Mouse (Mus musculus): ENCODE data around the gene Ptprd. TPM values are rescaled to one million over a fixed set of nuclear protein-coding genes. Genes with fewer than 3 reads are reported as not detected.

Ptprd gene
- total and polyA plus RNA-seq, 3 experiments: 0.30 to 0.66 TPM; not detected in 1

- H3K4me1 ChIP-seq (ENCODE audit: insufficient read depth, low read depth, low read length): no peaks in the 10 kb centered on the region
- no peak for TF ChIP-seq GATA1 (IDR thresholded peaks at IDR 0.05; ENCODE audit: borderline replicate concordance, low read length)
- TF ChIP-seq GATA2 (IDR thresholded peaks at IDR 0.05; ENCODE audit: borderline replicate concordance, low read depth, low read length): no peak
- no peak for TF ChIP-seq POLR2AphosphoS5 (IDR thresholded peaks at IDR 0.05; ENCODE audit: insufficient replicate concordance, low read depth, low read length)
- TF ChIP-seq TAL1 (conservative IDR thresholded peaks at IDR 0.05; ENCODE audit: low read depth, low read length): no peak
- TF ChIP-seq CTCF (IDR thresholded peaks at IDR 0.05; ENCODE audit: low read depth, low read length): no peak
- H3K4me3 ChIP-seq (ENCODE audit: low read depth, low read length): no peak overlapping the region
- H3K27me3 ChIP-seq (ENCODE audit: insufficient read depth, low read length): no peaks in the 10 kb centered on the region
- no peak for ATAC-seq (ENCODE audit: extremely low read depth, insufficient number of reproducible peaks, low FRiP score, poor library complexity, severe bottlenecking)
- H3K9me3 ChIP-seq (replicated peaks): 0 out of 2 replicates have a peak, but pooled peaks cover 3% of the 10 kb centered on the region
- DNase-seq (ENCODE audit: low spot score): no peak
- no peaks in the 10 kb centered on the region for H3K36me3 ChIP-seq (replicated peaks)
Observed at GRCm38 (mm10) chr4:77454049-77454448, 757.7 kb downstream of the Ptprd start.

GRCm38 (mm10) chr4:77399146-77399545 lies 812.6 kb downstream of the Ptprd start:
- TF ChIP-seq GATA2 (IDR thresholded peaks at IDR 0.05; ENCODE audit: borderline replicate concordance, low read depth, low read length) (no peak), CTCF (IDR thresholded peaks at IDR 0.05; ENCODE audit: low read depth, low read length) (no peak), POLR2AphosphoS5 (IDR thresholded peaks at IDR 0.05; ENCODE audit: insufficient replicate concordance, low read depth, low read length) (no peak), GATA1 (IDR thresholded peaks at IDR 0.05; ENCODE audit: borderline replicate concordance, low read length) (no peak), TAL1 (conservative IDR thresholded peaks at IDR 0.05; ENCODE audit: low read depth, low read length) (no peak)
- Histone ChIP-seq H3K9me3 (replicated peaks) (no peaks in the 10 kb centered on the region), H3K4me1 (ENCODE audit: insufficient read depth, low read depth, low read length) (no peaks in the 10 kb centered on the region), H3K4me3 (ENCODE audit: low read depth, low read length) (no peak overlapping the region), H3K36me3 (replicated peaks) (no peaks in the 10 kb centered on the region), H3K27me3 (ENCODE audit: insufficient read depth, low read length) (no peaks in the 10 kb centered on the region)
- no peak for ATAC-seq (ENCODE audit: extremely low read depth, insufficient number of reproducible peaks, low FRiP score, poor library complexity, severe bottlenecking)
- no peak for DNase-seq (ENCODE audit: low spot score)

GRCm38 (mm10) chr4:77361728-77362127 lies 850.0 kb downstream of the Ptprd start:
- Histone ChIP-seq H3K9me3 (replicated peaks) (no peaks in the 10 kb centered on the region), H3K4me3 (ENCODE audit: low read depth, low read length) (no peak overlapping the region), H3K36me3 (replicated peaks) (no peaks in the 10 kb centered on the region), H3K27me3 (ENCODE audit: insufficient read depth, low read length) (no peaks in the 10 kb centered on the region), H3K4me1 (ENCODE audit: insufficient read depth, low read depth, low read length) (no peaks in the 10 kb centered on the region)
- TF ChIP-seq TAL1 (conservative IDR thresholded peaks at IDR 0.05; ENCODE audit: low read depth, low read length): no peak
- no peak for TF ChIP-seq GATA2 (IDR thresholded peaks at IDR 0.05; ENCODE audit: borderline replicate concordance, low read depth, low read length)
- no peak for TF ChIP-seq CTCF (IDR thresholded peaks at IDR 0.05; ENCODE audit: low read depth, low read length)
- TF ChIP-seq POLR2AphosphoS5 (IDR thresholded peaks at IDR 0.05; ENCODE audit: insufficient replicate concordance, low read depth, low read length): no peak
- no peak for TF ChIP-seq GATA1 (IDR thresholded peaks at IDR 0.05; ENCODE audit: borderline replicate concordance, low read length)
- ATAC-seq (ENCODE audit: extremely low read depth, insufficient number of reproducible peaks, low FRiP score, poor library complexity, severe bottlenecking) (no peak), DNase-seq (ENCODE audit: low spot score) (no peak)

GRCm38 (mm10) chr4:77327198-77327597 lies 884.6 kb downstream of the Ptprd start:
- no peak for ATAC-seq (ENCODE audit: extremely low read depth, insufficient number of reproducible peaks, low FRiP score, poor library complexity, severe bottlenecking)
- Histone ChIP-seq H3K4me3 (ENCODE audit: low read depth, low read length) (no peak overlapping the region), H3K36me3 (replicated peaks) (no peaks in the 10 kb centered on the region), H3K4me1 (ENCODE audit: insufficient read depth, low read depth, low read length) (no peaks in the 10 kb centered on the region), H3K27me3 (ENCODE audit: insufficient read depth, low read length) (no peaks in the 10 kb centered on the region), H3K9me3 (replicated peaks) (no peaks in the 10 kb centered on the region)
- TF ChIP-seq POLR2AphosphoS5 (IDR thresholded peaks at IDR 0.05; ENCODE audit: insufficient replicate concordance, low read depth, low read length) (no peak), GATA1 (IDR thresholded peaks at IDR 0.05; ENCODE audit: borderline replicate concordance, low read length) (no peak), TAL1 (conservative IDR thresholded peaks at IDR 0.05; ENCODE audit: low read depth, low read length) (no peak), GATA2 (IDR thresholded peaks at IDR 0.05; ENCODE audit: borderline replicate concordance, low read depth, low read length) (no peak), CTCF (IDR thresholded peaks at IDR 0.05; ENCODE audit: low read depth, low read length) (no peak)
- DNase-seq (ENCODE audit: low spot score): no peak

- TF ChIP-seq GATA2 (IDR thresholded peaks at IDR 0.05; ENCODE audit: borderline replicate concordance, low read depth, low read length) (no peak), POLR2AphosphoS5 (IDR thresholded peaks at IDR 0.05; ENCODE audit: insufficient replicate concordance, low read depth, low read length) (no peak), CTCF (IDR thresholded peaks at IDR 0.05; ENCODE audit: low read depth, low read length) (no peak), TAL1 (conservative IDR thresholded peaks at IDR 0.05; ENCODE audit: low read depth, low read length) (no peak), GATA1 (IDR thresholded peaks at IDR 0.05; ENCODE audit: borderline replicate concordance, low read length) (no peak)
- no peaks in the 10 kb centered on the region for H3K9me3 ChIP-seq (replicated peaks)
- ATAC-seq (ENCODE audit: extremely low read depth, insufficient number of reproducible peaks, low FRiP score, poor library complexity, severe bottlenecking) (no peak), DNase-seq (ENCODE audit: low spot score) (no peak)
- no peaks in the 10 kb centered on the region for H3K36me3 ChIP-seq (replicated peaks)
- no peaks in the 10 kb centered on the region for H3K4me1 ChIP-seq (ENCODE audit: insufficient read depth, low read depth, low read length)
- H3K4me3 ChIP-seq (ENCODE audit: low read depth, low read length): no peak overlapping the region
- H3K27me3 ChIP-seq (ENCODE audit: insufficient read depth, low read length): no peaks in the 10 kb centered on the region
Observed at GRCm38 (mm10) chr4:77317060-77317680, 894.6 kb downstream of the Ptprd start.

- no peak for TF ChIP-seq CTCF (IDR thresholded peaks at IDR 0.05; ENCODE audit: low read depth, low read length)
- TF ChIP-seq TAL1 (conservative IDR thresholded peaks at IDR 0.05; ENCODE audit: low read depth, low read length): no peak
- TF ChIP-seq GATA2 (IDR thresholded peaks at IDR 0.05; ENCODE audit: borderline replicate concordance, low read depth, low read length): no peak
- TF ChIP-seq POLR2AphosphoS5 (IDR thresholded peaks at IDR 0.05; ENCODE audit: insufficient replicate concordance, low read depth, low read length): no peak
- TF ChIP-seq GATA1 (IDR thresholded peaks at IDR 0.05; ENCODE audit: borderline replicate concordance, low read length): no peak
- ATAC-seq (ENCODE audit: extremely low read depth, insufficient number of reproducible peaks, low FRiP score, poor library complexity, severe bottlenecking) (no peak), DNase-seq (ENCODE audit: low spot score) (no peak)
- Histone ChIP-seq H3K36me3 (replicated peaks) (no peaks in the 10 kb centered on the region), H3K27me3 (ENCODE audit: insufficient read depth, low read length) (no peaks in the 10 kb centered on the region), H3K4me3 (ENCODE audit: low read depth, low read length) (no peak overlapping the region), H3K4me1 (ENCODE audit: insufficient read depth, low read depth, low read length) (no peaks in the 10 kb centered on the region), H3K9me3 (replicated peaks) (no peaks in the 10 kb centered on the region)
Observed at GRCm38 (mm10) chr4:77316644-77317043, 895.1 kb downstream of the Ptprd start.

Measured in G1E (cell line).